Mouse (Mus musculus): ENCODE measurements around the gene Islr.
A peak's percentile ranks its signal among the peaks of the same experiment; 100 is the strongest.

The Islr gene

DNA sequence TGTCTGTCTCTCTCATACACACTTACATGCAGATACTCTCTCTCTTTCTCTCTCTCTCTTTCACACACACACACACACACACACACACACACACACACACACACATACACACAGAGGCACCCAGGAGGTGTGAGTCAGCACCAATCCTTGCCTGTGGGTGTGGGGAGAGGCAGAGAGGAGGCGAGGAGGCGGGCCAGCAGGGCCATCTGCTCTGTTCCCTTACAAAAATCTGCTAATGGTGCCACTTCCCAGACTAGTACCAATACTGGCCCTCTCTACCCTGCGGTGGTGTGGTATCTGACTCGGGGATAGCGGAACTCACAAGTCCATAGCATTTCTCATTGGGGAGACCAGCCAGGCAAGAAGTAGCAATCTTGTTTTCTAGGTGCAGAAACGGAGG lies 92.7 kb downstream of the Islr start:
- peak; percentile 92 for DNase-seq

DNA sequence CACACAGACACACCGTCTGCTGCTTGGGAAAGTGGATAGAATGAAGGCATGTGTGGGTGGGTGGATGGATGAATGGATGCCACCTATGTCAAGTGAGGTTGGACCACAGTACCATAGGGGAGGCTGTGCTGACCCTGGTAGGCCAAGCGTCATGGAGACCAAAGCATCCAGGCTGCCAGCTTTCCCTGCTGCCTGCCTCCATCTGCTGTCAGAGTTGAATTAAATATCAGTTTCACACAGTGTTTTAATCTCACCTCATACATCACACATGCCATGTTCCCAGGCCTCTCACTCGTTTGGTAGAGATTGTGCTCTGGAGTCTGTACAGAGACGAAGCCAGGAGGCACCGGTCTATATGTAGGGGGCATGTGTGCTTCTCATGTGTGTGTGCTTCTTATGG lies 93.3 kb downstream of the Islr start:
- no peak for DNase-seq

DNA sequence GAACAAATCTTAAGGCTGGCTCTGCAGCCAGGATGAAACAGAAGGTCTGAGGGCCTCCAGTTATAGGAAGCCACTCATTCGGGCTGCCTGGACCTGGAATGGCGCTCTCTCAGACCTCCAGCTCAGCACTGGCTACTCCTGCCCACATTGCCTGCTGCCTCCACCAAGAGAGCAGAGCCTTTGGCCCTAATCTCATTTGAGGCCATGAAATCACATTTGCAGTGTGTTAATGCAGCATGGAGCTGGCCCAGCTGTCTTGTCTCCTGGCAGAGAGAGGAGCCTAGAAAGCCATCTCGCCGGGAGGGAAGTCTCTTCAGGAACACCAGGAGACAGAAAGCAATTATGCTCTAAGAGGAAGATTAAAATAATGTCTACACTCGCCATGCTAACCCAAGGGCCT lies 96.6 kb downstream of the Islr start:
- DNase-seq = no peak
